Mouse (Mus musculus) megakaryocyte-erythroid progenitor cell, adult 5-6 weeks (primary cell): Measurements from ENCODE around the gene Atrnl1. TPM values are rescaled to one million over a fixed set of nuclear protein-coding genes. Genes with fewer than 3 reads are reported as not detected.

Experiments used
- ATAC-seq: replicated peaks from 2 replicates; pipeline ENCODE4 v1.8.0; 2016; ENCODE audit warnings: mild to moderate bottlenecking, inconsistent platforms; ENCODE audit not compliant: severe bottlenecking, poor library complexity, low FRiP score, low TSS enrichment
- total RNA-seq, 2 experiments: library from RNA; stranded (forward) in 1 of 2; stranded (reverse) in 1 of 2; fragments of 200-1000, 215-1000 nt in 1 of 2; fragments of >200 nt in 1 of 2; fragmentation: Nextera tagmentation in 1 of 2; gene quantifications; 2 replicates each; pipeline ENCODE4 v1.2.3; 2014 to 2017

Atrnl1 gene
- total RNA-seq, 2 experiments from 2014 or later: 1.4 to 1.7 TPM

DNA sequence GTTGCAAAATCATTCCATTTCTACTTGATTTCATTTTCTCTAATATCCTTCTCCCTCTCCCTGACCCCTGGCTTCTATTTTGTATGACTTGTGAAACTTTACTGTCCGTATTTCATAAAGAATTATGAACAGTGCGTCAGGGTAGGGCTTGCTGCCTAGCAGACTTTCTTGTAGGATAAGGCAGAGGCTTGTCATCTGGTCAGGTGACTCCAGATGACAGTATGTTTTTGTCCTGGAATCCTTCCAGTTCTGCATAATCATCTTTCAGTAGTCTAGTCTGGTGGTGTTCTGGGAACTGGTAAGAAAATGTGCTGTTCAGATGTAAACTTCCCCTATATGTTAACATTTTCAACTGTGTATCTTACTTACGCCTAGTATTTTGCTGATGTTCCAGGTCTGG is 4.9 kb upstream of the Atrnl1 start:
- 0 out of 2 replicates have a peak, but pooled peaks have one; percentile 39 for ATAC-seq

GRCm38 (mm10) chr19:57606351-57606750 is 4.5 kb upstream of the Atrnl1 start:
- ATAC-seq: no peak

DNA sequence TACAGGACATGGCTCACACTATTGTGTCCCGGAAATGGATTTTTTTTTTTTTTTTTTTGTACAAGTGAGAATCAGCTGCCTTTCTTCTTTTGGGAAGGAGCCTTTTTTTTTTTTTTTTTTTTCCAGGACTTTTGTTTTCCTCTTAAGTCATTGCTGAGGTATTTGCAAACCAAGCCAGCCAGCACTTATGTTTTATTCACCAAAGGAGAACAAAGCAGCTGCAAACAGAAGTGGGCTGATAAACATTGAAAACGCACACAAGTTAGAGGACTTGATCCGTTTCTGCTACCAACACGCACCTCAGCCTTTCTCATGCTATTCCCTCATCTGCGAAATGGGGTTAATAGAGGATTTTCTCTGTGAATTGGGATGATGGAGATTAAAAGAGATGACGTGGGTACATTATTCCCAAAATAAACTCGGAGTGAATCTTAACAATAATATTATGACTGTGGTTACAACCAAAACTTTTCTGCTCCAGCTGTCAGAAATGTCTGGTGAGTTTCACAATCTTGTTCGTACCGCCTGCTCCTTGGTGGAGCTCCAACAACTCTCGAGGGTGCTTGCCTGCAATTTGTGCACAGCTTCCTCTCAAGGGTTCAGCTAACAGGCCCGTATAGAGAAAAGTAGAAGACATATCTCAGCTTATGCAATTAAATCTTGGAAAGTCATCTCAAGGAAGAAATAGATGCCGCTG is 1.3 kb upstream of the Atrnl1 start:
- no peak for ATAC-seq

DNA sequence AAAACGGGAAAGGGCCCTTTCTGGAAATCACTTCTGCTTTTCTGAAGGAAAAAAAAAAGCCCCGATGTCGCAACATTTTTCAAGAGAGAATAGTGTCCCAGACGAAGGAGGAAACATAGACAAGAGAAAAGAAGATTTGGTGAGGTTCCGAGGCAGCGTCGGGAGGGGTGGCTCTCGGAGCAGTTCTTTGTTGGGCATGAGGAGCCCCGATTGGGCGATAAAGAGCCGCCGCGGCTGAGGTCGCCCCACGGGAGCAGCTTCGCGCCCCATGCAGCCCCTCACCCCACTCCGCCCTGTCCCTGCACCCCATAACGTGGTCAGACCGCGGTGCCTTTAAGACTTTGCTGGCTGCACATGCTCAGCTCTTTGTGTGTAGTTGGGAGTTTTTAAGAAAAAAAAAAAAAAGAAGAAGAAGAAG is 767 bp upstream of the Atrnl1 start:
- peak; percentile 24 for ATAC-seq

- ATAC-seq: peak; percentile 9; the same call in 1 of the 2 replicates
Observed at GRCm38 (mm10) chr19:57611291-57612178, 701 bp downstream of the Atrnl1 start.

DNA sequence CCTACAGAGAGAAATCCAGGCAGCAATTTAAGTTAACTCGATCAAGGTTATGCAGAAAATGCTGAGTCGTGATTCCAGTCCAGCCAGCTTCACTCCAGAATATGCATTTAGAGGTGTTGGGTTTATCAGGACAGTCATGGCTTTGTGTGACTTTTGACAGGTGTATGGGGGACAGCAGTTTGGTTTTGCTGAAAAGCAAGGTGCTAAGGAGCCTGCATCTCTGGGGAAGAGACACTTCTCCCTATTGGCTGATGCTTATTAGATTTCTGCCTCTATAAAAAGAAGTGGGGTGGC is 1.3 kb downstream of the Atrnl1 start:
- ATAC-seq: no peak

DNA sequence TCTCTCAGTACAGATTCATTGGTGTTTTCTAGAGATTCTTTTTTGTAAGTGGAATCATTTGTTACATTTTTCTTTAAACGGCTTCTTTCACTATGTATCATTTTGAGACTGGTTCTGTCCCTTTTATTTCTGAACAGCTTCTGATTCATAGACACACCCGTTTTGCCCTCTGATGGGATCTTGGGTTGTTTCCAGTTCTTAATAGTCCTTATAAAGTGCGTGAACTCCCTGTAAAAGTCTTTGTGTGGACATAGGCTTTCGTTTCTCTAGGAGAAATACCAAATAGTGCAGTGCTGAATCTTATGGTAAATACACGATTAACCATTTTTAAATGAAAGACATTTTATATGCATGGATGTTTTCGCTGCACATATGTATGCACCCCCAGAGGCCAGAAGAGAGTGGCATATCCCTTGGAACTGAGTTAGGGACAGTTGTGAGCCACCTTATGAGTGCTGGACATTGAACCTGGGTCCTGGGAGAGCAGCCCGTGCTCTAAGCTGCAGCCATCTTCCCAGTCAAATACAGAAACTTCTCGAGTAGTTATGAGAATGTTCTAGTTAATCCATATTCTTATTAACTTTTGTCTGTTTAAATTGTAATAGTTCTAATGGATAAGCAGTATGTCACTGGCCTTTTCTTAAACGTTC is 5.3 kb downstream of the Atrnl1 start:
- no peak for ATAC-seq

- no peak for ATAC-seq
Observed at GRCm38 (mm10) chr19:57619088-57619487, 8.3 kb downstream of the Atrnl1 start.

DNA sequence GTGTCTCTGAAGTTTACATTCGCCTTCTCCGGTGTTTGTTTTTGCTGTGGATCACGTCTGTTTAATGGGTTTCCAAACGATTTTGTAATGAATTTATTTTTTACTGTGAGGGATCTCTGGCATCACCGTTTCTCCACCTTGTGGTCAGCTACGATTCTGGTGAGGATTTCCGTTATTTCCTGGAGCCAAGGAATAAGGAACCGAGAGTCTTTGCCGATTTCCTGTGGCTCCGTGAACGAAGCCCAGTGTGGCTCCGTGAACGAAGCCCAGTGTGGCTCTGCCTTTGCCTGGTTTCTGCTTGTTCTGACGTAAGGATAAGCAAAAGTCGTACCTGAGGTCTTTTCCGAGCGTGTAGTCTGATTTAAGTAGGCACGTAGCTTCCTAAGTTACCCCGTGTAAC is 11.0 kb downstream of the Atrnl1 start:
- no peak for ATAC-seq

- no peak for ATAC-seq
Observed at GRCm38 (mm10) chr19:57625738-57626137, 14.9 kb downstream of the Atrnl1 start.

DNA sequence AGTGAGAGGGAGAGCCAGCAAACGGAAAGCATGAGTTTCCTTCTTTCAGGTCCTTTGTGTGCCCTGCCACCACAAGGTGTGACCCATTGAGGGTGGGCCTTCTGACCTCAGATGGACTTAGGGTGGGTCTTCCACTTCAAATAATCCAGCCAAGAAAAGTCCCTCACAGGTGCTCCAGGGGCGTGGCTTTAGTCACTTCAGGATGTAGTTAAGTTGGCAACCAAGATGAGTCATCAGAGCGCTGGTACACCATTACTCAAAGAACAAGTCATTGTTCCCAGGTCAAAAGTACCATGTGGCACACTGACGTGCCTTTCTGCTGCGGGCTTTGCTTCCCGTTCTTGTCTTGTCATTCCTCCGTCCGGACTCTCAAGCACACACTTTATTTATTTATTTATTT is 16.4 kb downstream of the Atrnl1 start:
- ATAC-seq: no peak

DNA sequence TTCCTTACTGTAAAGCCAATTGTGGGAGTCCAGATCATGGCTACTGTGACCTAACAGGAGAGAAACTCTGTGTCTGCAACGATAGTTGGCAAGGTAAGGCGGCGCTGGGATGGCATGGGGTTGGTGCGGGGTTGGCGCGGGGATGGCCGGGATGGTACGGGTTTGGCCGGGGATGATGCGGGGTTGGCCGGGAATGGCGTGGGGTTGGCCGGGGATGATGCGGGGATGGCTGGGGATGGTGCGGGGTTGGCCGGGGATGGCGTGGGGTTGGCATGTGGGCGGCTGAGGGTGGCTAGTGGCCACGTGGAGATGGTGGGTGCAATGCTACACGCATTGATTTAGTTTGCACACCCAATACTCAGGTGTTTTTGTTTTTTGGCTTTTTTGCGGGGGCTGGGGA is 31.7 kb downstream of the Atrnl1 start:
- ATAC-seq: no peak

- ATAC-seq: peak; percentile 37; the same call in 1 of the 2 replicates
Observed at GRCm38 (mm10) chr19:57642980-57643379, 32.1 kb downstream of the Atrnl1 start.

DNA sequence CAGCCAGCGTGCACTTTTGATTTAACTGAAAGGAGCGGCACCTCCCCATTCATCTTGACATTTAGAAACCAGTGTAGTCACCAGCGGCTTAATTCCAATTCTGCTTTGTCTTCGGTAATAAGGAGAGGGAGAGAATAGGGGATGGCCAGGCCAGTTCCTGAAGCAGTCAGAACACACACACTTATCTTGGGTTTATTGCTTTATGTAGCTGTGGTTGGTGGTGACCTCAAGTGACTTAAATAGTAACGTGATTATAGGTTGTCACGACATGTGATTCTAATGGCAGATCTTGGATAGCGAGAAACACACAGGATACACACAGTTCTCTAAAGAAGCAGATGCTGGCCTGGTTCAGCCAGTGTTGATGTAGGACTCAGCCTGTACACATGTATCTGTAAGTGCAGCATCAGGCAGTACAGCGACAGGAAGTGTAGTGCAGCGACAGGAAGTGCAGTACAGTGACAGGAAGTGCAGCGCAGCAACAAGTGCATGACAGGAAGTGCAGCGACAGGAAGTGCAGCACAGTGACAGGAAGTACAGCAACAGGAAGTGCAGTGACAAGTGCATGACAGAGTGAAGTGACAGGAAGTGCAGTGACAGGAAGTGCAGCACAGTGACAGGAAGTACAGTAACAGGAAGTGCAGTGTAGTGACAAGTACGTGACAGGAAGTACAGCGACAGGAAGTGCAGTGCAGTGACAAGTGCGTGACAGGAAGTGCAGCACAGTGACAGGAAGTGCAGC is 37.5 kb downstream of the Atrnl1 start:
- ATAC-seq: no peak

DNA sequence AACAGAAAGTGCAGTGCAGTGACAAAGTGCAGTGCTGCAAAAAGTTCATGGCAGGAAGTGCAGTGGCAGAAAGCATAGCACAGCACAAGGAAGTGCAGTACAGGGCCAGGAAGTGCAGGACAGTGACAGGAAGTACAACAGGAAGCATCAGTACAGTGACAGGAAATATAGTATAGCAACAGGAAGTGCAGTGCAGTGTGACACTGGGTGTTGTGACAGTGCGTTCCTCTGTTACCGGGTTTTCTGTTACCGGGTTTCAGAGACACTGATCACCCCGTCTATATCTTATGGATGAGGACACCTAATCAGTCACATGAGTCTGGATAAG is 38.1 kb downstream of the Atrnl1 start:
- ATAC-seq: no peak

- 0 out of 2 replicates have a peak, but pooled peaks have one; percentile 57 for ATAC-seq
Observed at GRCm38 (mm10) chr19:57655083-57655482, 44.2 kb downstream of the Atrnl1 start.

GRCm38 (mm10) chr19:57655491-57655890 is 44.7 kb downstream of the Atrnl1 start:
- no peak for ATAC-seq

DNA sequence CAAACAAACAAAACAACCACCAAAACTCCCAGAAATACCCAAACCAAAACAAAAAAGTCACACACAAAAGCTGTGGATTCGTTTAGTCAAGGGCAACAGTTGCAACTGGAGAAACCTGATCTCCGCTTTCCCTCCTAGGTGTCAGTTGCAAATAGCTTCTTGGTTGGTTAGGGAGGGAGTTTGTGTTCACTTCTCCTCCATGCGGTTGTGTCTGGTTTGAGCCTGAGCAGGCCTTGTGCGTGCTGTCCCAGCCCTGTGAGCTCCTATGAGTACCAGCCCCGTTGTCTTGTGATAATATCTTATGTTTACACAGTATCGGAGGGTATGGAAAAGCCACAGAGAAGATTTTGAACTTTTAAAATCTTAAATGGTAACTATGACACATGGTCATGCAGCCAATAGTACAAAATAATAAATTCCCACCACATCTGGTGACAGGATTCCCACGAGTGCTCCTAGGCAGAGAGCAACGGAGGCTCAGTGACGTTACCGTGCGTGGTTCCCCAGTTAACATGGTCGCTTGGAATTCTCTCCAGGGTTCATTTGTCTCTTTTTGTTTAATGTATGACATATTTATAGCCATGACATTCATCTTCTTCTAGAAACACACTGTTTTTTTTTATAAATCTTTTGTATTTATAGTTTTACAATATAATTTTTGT is 46.7 kb downstream of the Atrnl1 start:
- ATAC-seq: no peak
